Mouse (Mus musculus): ENCODE measurements around the gene P2rx3.

P2rx3 gene

GRCm38 (mm10) chr2:85037047-85038026, at the start of gene P2rx3, which contains the start of gene Ssrp1:
Gene P2rx3 (minus strand): TSS chr2:85037462.
Gene Ssrp1 (plus strand): TSS chr2:85037234.
- DNase-seq (ENCODE audit: low spot score in 2 of 2) = peak; percentile 78 to 91

- no peak for DNase-seq (ENCODE audit: low spot score in 2 of 2)
Measured at GRCm38 (mm10) chr2:85073751-85074150, 36.5 kb upstream of the P2rx3 start.

- no peak for DNase-seq (ENCODE audit: low spot score in 2 of 2)
Measured at GRCm38 (mm10) chr2:85071921-85072320, 34.7 kb upstream of the P2rx3 start.

GRCm38 (mm10) chr2:85070086-85070485, 32.8 kb upstream of the P2rx3 start:
- no peak for DNase-seq (ENCODE audit: low spot score in 2 of 2)

- DNase-seq (ENCODE audit: low spot score in 2 of 2) = no peak
Measured at GRCm38 (mm10) chr2:85068626-85069025, 31.4 kb upstream of the P2rx3 start.

GRCm38 (mm10) chr2:85067903-85068625, 30.8 kb upstream of the P2rx3 start:
- no peak for DNase-seq (ENCODE audit: low spot score in 2 of 2)

GRCm38 (mm10) chr2:85066937-85067336, 29.7 kb upstream of the P2rx3 start:
- no peak for DNase-seq (ENCODE audit: low spot score in 2 of 2)

GRCm38 (mm10) chr2:85065141-85065875, 28.0 kb upstream of the P2rx3 start:
- DNase-seq (ENCODE audit: low spot score in 2 of 2) = no peak

GRCm38 (mm10) chr2:85061107-85061541, 23.9 kb upstream of the P2rx3 start:
- no peak for DNase-seq (ENCODE audit: low spot score in 2 of 2)

- DNase-seq (ENCODE audit: low spot score in 2 of 2) = no peak
Measured at GRCm38 (mm10) chr2:85060591-85061060, 23.4 kb upstream of the P2rx3 start.

DNA sequence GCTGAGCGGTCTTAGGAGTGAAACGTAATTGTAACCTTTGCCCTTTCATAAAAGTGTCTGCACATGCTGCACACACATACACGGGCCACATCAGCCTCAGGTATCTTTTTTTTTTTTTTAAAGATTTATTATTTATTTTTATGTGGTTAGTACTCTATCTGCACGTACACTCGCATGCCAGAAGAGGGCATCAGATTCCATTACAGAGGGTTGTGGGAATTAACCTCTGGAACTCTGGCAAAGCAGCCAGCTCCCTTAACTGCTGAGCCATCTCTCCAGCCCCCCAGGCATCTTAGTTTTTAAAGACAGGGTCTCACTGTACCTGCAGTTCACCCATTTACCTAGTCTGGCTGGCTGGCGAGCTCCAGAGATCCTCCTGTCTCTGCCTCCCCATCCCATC, 22.4 kb upstream of the P2rx3 start:
- DNase-seq (ENCODE audit: low spot score in 2 of 2) = no peak

GRCm38 (mm10) chr2:85056711-85057110, 19.4 kb upstream of the P2rx3 start:
- no peak for DNase-seq (ENCODE audit: low spot score in 2 of 2)

DNA sequence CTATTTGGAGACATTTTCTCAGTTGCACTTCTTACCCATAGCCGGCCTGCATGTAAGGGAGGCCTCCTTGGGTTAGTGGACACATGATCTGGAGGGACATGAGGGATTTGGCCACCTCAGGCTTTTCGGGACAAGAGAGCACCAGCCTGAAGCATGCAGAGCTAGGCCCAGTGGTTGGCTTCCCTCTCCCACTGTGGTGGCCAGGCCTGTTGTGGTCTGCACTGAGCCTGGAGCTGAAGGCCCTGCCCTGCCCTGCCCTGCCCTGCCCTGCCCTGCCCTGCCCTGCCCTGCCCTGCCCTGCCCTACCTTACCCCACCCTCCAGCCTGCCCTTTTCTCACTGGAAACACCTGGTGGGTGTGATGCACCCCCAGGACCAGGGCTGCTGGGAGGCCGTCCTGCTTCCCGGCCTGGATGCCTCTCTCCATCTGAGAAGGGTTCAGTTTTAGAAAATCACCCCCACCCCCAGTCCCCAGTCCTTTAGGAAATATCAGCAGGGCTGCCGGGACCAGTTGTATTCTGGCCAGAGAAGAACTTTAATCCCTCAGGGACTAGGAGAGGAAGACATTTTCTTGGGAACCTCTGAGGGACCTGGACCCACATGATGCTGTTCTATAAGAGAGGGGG, 16.0 kb upstream of the P2rx3 start:
- no peak for DNase-seq (ENCODE audit: low spot score in 2 of 2)

DNA sequence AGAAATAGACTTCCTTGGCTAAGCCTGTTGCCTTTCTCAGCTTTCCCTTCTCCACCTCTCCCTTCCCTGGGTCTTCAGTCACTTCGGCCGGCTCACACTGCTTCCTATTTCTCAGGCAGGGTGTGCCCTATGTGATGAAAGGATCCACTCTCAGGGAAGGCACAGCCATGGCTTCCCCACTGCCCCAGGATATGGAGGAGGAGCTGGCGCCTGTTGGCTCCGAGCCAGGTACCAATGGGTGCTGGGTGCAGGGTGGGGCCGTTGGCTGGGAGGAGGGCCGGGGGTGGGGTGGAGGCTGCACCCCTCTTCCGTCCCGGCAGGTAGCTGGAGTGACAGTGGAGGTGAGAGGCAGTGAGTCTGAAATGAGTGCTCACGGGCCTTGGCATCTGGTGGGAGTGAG, 13.5 kb upstream of the P2rx3 start:
- no peak for DNase-seq (ENCODE audit: low spot score in 2 of 2)

- DNase-seq (ENCODE audit: low spot score in 2 of 2) = no peak
Measured at GRCm38 (mm10) chr2:85050001-85050634, 12.9 kb upstream of the P2rx3 start.

- no peak for DNase-seq (ENCODE audit: low spot score in 2 of 2)
Measured at GRCm38 (mm10) chr2:85049277-85049676, 12.0 kb upstream of the P2rx3 start.

DNA sequence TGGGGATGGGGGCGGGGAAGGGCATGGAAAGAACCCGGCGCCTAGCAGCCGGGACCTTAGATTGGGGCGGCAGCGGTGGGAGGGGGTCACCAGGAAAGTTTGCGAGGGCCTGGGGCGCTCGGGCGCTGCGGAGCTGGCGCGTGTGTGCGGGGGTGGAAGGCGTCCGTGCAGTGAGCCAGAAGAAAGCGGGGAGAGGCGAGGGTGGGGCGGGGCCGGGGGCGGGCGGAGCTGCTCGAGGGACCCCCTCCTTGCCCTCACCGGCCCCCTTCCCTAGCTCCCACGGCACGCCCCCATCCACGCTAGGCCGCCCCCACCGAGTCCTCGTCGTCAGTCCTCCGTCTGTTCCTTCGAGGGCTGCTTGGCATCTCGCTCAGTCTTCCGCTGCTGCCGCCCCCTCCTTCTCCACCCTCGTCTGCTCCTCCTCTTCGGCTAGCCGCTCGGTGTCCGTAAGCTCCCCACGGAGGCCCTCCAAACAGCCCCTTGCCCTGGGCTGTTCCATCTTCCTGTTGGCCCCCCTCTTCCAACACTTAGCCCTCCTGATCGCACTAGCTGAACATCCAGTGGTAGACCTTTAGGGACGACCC, 11.0 kb upstream of the P2rx3 start:
- peak in 1 of 2 experiments; percentile 37 for DNase-seq (ENCODE audit: low spot score in 2 of 2)

DNA sequence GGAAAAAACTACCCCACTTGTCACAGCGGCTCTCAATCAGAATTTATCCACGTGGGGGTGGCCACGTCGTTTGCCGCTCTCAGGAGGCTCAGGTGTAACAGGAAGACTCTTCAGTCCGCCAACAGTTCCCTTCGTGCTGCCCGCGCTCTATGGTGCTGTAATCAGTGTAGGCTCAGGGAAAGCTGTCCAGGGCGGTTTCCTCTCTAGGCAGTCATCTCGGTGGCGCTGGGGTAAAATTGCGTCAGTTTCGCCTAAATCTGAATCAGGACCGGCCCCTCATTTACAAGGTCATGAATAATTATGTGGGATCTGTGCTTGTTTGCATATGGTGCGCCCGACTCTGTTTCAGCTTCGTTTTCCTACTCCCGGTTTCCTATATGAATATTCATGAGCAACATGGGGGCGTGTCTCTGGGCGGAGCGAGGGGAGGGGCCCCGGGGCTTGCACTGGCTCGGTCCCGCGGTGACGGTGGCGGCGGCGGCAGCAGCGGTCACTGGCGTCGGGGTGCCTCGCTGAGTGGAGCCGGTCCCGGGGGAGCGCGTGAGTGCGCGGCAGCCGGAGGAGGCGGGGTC, 10.4 kb upstream of the P2rx3 start, which contains the start of gene Tnks1bp1:
TSS of gene Tnks1bp1 (plus strand) at position 427 of the 572 bp plus-strand sequence.
- DNase-seq (ENCODE audit: low spot score in 2 of 2) = peak; percentile 86 to 91

DNA sequence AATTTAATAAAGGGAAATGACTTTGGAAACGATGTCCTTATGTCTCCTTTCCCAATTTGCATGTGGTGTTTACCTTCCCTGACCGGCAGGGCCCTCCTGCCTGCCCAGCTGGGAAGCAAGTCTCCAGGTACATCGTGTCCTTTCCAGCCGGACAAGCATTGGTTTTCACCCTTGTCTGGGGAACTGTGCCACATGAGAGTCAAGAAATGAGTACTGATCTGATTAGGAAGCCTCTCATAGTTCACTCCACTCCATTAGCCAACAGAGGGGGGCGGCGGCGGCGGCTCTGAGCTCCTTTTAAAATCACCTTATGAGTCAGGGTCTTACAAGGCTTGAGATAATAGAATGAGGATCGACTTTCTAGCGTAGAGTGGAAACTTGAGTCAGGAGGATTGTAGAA, 9.8 kb upstream of the P2rx3 start:
- no peak for DNase-seq (ENCODE audit: low spot score in 2 of 2)

DNA sequence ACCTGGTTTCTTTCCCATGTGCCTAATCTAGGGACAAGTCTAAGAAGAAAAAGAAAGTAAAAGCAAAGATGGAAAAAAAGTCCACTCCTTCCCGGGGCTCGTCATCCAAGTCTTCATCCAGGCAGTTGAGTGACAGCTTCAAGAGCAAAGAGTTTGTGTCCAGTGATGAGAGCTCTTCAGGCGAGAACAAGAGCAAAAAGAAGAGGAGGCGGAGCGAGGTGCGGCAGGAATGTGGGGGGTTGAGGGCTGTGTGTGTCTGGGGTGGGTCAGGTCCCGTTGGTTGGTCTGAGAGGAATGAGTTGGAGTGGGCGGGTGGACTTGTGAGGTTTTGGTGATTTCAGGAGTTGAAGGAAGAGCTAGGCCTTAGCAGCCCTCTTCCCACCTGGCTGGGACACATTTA, 9.0 kb upstream of the P2rx3 start:
- DNase-seq (ENCODE audit: low spot score in 2 of 2) = no peak
